Mouse (Mus musculus) fibroblast of lung, adult 2 months (primary cell): ENCODE results near the gene Col13a1.

Experiments
- DNase-seq: peaks from one replicate; pipeline ENCODE4 v3.0.0-alpha.2; 2011; ENCODE audit warnings: low read depth

The Col13a1 gene

GRCm38 (mm10) chr10:61905308-61905707 lies 73.6 kb downstream of the Col13a1 start:
- DNase-seq, result no peak

- DNase-seq, result no peak
Observed at GRCm38 (mm10) chr10:61898116-61898515, 80.8 kb downstream of the Col13a1 start.

- no peak for DNase-seq
Observed at GRCm38 (mm10) chr10:61894564-61894963, 84.3 kb downstream of the Col13a1 start.

GRCm38 (mm10) chr10:61891138-61891537 lies 87.8 kb downstream of the Col13a1 start:
- no peak for DNase-seq

GRCm38 (mm10) chr10:61890294-61890693 lies 88.6 kb downstream of the Col13a1 start:
- DNase-seq, result no peak

- DNase-seq, result no peak
Observed at GRCm38 (mm10) chr10:61879427-61879826, 99.5 kb downstream of the Col13a1 start.

- DNase-seq, result no peak
Observed at GRCm38 (mm10) chr10:61877787-61878186, 101.1 kb downstream of the Col13a1 start.

GRCm38 (mm10) chr10:61869796-61870195 lies 109.1 kb downstream of the Col13a1 start:
- DNase-seq, result no peak

- no peak for DNase-seq
Observed at GRCm38 (mm10) chr10:61866045-61866580, 112.8 kb downstream of the Col13a1 start.

DNA sequence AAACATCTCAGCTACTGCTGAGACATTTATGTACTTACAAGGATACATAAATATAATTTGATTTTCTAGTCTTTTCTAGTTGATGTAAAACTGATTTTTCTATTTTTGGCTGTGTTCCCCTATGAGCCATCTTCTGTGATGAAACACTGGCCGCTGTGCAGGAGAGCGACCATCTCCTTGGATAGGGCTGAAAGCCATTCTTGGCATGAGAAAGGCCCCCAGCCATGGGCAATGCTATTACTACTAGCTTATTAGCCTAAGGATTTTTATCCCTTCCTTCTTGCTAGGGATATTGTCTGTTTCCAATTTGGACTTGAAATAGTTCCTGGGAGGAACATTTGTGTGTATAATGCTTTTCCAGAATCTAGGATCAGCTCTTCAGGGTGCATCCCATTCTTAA lies 119.5 kb downstream of the Col13a1 start:
- DNase-seq, result no peak

DNA sequence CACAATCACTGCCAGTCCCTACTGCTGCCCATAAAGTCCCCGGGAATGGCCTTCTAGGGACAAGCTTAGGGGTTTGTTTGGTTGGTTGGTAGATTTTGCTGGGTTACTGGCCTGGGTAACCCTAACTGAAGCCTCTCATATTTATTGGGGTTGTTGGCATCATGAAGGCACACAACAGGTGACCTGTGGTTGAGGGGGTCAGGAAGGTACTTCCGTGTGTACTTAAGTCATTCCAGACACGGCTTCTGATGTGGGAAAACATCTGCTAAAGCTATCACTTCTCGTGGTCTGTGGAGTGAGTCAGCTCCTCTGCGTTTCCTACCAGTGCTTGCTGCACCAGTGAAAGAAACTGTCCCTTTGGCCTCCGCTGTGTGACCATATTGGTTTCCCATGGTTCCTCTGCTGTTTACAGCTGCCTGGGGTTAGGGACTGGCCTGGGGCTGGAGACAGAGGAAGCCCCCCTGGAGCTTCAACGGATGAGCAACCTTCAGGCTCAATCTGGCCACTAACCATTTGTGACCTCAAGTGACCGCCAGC lies 123.7 kb downstream of the Col13a1 start:
- DNase-seq, result no peak

GRCm38 (mm10) chr10:61852824-61853223 lies 126.1 kb downstream of the Col13a1 start:
- no peak for DNase-seq

- DNase-seq, result no peak
Observed at GRCm38 (mm10) chr10:61848553-61848952, 130.4 kb downstream of the Col13a1 start.

DNA sequence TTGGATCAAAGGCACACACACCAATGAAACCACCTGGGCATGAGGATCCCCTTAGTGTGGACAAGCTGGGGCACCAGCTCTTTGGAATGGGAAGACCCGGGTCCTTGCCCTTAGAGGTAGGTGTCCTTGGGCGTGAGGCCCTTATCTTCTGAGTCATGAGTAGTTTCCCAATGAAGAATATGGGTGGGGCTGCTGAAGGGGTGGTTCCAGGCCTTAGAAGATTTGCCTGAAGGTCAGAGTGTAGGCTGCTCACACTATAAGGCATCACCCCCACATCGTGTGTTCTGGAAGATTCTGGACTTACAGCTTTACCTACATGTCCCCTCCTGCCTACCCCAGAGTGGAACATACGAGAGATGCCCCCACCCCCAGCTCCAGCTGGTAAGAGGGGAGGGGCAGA lies 133.4 kb downstream of the Col13a1 start:
- DNase-seq, result no peak

- no peak for DNase-seq
Observed at GRCm38 (mm10) chr10:61844475-61844874, 134.4 kb downstream of the Col13a1 start.

DNA sequence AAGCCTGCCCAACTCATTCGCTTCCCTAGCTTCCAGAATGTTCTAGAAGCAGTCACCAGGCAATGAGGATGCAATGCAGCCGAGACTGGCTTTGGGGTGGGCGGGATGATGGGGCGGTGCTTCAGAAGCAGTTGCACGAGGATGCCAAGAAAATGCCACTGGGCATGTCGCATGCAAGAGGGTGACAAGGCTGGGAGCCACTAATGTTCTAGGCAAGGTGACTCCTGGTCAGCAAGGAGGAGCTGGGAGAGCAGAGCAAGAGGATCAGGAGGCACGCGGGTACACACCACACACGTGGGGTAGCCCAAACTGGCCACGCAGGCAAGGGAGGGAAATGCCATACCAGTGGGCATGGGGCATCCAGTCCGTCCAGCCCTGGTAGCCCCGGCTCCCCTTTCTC lies 136.6 kb downstream of the Col13a1 start:
- DNase-seq, result no peak

DNA sequence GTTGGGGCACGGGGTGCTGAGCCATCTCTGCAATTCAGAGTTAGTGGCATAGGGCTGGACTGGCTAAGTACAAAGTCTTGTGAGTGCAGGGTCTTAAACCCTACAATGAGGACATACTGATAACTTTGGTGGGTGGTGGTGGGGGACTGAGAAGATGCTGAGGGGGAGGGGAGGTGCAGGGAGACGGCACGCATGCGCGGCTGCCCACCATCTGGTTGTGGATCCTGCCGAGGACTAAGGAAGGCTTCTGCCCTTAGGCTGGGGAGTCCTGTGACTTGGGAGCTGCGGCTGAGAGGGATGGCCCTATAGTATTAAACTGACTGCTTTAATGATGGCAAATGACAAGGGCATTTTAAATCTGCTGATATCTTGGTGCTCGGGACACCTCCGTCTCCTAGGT lies 139.6 kb downstream of the Col13a1 start:
- DNase-seq, result no peak

- DNase-seq, result no peak
Observed at GRCm38 (mm10) chr10:61838769-61839168, 140.1 kb downstream of the Col13a1 start.

GRCm38 (mm10) chr10:61837286-61837685 lies 141.6 kb downstream of the Col13a1 start:
- DNase-seq, result no peak

DNA sequence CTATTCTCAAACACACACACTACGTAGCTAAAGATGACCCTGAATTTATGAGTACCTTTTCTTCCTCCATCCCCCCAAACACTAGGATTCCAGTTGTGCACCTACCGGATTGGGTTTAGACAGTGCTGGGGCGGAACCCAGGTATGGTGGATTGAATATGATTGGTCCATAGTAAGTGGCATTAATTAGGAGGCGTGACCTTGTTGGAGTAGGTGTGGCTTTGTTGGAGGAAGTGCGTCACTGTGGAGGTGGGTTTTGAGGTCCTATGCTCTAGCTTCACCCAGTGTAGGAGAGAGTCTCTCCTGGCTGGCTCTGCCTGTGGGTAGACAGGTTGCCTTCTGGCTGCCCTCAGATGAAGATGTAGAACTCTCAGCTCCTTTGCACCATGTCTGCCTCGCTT lies 144.6 kb downstream of the Col13a1 start:
- DNase-seq, result no peak

GRCm38 (mm10) chr10:61832713-61833112 lies 146.2 kb downstream of the Col13a1 start:
- DNase-seq, result no peak

- DNase-seq, result no peak
Observed at GRCm38 (mm10) chr10:61831741-61832140, 147.2 kb downstream of the Col13a1 start.

DNA sequence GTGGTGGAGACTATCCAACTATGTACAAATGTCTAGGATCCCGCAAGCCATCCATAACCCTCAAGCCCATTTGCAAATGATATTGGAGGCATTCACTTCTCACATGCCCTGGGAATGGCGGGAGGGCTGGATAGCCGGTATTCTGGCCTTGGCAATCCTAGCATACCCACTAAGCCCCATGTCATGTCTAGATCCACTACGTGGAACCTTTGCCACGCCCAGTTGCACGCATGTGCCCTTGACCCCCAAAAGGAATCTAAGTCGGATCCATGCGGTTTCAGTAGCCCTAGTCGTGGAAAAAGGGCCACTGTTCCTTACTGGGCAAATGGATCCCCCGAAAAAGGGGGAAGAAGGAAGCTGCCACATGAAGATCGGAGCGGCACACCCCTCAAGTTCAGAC lies 147.7 kb downstream of the Col13a1 start:
- no peak for DNase-seq

DNA sequence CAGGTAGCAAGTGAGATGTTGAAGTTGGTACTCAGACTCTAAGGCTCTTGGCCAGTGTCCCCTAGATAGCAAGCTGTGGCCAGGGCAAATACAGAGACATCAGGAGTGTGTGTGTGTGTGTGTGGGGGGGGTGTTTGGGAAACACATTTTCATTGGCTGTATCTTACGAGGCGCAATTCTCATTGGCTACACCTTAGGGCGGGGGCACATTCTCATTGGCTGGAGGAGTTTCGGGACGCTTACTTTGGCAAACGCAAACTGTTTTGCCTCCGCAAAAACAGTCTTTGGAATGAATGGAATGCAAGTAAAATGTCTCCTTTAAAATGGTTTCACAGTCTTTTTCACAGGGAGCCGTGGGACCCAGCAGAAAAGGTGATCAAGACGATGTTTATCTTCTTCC lies 148.1 kb downstream of the Col13a1 start:
- DNase-seq, result peak; percentile 48
